Mouse (Mus musculus) kidney, postnatal 25 days (tissue): ENCODE measurements around the gene Trappc6b.
A peak's percentile ranks its signal among the peaks of the same experiment; 100 is the strongest.
"Not testable (repeated sequence)": the region's sequence is repeated elsewhere in the genome, so short reads cannot be mapped to it uniquely, and the experiment has no call there.

ENCODE experiments used
- DNase-seq, 2 experiments: peaks; one replicate each; pipeline ENCODE4 v3.0.0; 2021; ENCODE audit warnings: mixed read lengths in 2 of 2

Trappc6b gene

GRCm38 (mm10) chr12:59060993-59061595, at the start of gene Trappc6b:
Trappc6b (minus strand) TSS chr12:59061472.
- peak; percentile 81 to 91 for DNase-seq

- no peak for DNase-seq
These were observed 46.7 kb upstream of the Trappc6b start for GRCm38 (mm10) chr12:59107926-59108325.

- DNase-seq: no peak
These were observed 45.2 kb upstream of the Trappc6b start for GRCm38 (mm10) chr12:59106491-59106890.

DNA sequence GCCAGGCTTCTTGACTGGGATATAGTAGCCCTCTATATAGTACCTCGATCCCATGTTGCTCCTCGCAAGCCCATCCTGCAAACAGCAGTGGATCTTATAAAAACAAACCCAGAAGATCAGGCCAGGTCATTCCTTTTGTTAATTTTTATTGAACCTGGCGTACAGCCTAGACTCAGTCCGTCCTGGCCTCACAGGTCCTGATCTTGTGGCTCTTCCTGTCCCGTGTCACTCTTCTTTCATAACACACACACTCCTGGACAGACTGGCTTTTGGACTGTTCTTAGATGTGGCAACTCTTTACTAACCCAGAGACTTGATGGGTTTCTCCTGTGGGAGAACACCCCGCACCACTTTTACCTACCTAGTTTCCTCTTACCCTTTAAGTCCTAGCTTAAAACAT, 44.6 kb upstream of the Trappc6b start:
- DNase-seq: peak; percentile 35 to 67

DNA sequence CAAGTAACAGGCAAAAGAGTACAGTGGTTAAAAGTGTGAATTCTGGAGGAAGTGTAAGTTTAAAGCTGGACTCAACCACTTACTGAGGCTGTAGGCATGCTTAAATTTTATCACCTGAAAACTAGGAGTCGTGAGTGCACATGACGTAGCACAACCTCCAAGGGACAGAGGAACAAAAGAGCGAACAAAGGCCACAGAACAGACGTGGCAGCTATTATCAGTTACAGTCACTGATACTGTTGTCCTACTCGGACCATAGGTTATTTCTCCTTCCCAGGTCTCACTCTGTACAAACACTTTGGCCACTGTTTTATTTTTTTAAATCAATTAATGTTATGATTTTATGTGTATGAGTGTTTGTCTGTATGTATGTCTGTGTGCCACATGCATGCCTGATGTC, 43.5 kb upstream of the Trappc6b start:
- DNase-seq: no peak

- DNase-seq: peak; percentile 75 to 82
These were observed 34.1 kb upstream of the Trappc6b start, which contains the start of gene Mia2 for GRCm38 (mm10) chr12:59095104-59096025. Mia2 (plus strand) TSS chr12:59095799.

DNA sequence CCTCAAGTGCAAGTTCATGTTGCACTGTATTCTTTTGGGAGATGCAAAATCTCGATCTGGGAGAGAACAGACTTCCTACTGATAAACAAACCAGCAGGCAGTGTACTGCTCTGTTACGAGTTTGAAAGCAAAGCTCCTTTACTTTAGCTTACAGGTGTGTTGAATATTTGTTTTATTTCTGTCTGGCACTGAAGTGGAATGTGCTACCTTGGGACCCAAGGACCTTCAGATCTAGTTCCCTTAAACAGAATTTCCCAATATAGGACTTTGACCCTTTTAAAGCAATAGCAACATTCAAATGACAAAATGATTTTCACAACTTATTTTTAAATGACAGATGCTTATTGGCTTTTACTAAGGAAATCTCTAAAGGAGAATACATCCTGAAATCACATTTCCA, 32.3 kb upstream of the Trappc6b start:
- no peak for DNase-seq

DNA sequence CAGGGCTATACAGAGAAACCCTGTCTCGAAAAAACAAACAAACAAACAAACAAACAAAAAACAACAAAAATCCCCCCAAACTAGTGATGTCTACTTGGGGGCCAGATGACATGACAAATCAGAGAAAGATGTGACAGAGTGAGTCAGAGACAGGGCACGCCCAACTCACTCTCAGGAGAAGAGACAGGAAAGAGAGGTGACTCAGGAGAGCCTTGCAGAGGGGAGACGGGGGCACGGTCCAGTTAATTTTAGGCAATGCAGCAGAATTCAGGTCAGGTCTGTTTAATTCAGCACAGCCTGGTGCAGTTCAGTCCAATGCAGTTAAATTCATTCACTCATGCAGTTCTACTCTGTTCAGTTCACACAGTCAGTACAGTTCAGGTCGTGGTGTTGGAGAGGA, 24.9 kb upstream of the Trappc6b start:
- DNase-seq: peak in 1 of 2 experiments; percentile 52

DNA sequence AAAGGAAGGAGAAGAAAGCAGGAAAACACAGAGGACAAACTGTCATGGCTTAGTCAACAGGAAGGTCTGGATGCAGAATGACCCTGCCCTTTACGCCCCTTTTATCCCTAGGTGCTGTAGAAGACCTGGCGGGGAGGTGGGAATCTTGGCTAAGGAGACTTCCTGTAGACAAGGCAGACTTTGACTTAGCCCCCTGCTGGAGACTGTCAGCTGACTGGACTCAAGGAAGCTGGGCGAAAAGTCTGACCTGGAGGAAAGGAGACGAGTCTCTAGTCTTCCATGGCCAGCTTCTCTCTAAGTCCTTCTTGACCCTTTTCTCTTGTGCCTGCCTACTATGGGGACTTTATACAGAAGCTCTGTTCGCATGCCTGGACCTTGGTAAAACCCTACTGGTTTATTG, 23.2 kb upstream of the Trappc6b start:
- DNase-seq: peak; percentile 22 to 58

GRCm38 (mm10) chr12:59080461-59080860, 19.2 kb upstream of the Trappc6b start:
- no peak for DNase-seq

- DNase-seq: no peak
These were observed 16.6 kb upstream of the Trappc6b start for GRCm38 (mm10) chr12:59077883-59078282.

- no peak for DNase-seq
These were observed 15.7 kb upstream of the Trappc6b start for GRCm38 (mm10) chr12:59076996-59077395.

DNA sequence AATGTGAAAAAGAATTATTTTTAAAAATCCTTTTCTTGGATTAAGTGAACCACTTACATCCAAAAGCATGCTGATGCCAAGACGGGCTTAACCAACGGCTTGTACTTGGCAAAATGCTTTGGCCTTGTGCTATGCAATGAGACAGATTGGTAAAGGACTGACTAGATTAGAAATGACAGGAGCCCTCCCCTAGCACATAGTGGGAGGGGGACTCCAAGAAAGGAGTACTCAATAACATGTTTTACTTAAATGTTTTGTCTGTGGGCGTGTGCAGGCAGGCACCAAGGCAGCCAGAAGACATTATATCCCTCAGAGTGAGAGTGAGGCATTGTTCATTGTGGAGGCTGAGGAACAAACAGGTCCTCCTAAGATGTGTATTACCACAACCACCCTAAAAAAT, 12.8 kb upstream of the Trappc6b start:
- no peak for DNase-seq

DNA sequence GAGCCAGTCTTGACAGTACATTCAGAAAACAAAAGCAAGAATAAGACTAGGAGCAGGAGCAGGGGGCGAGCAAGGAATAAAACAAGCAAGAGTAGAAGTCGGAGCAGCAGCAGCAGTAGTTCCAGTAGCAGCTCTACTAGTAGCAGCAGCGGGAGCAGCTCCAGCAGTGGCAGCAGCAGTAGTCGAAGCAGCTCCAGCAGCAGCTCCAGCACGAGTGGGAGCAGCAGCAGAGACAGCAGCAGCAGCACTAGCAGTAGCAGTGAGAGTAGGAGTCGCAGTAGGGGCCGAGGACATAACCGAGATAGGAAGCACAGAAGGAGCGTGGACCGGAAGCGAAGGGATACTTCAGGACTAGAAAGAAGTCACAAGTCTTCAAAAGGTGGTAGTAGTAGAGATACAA, 11.0 kb upstream of the Trappc6b start:
- no peak for DNase-seq

- DNase-seq: no peak
These were observed 7.5 kb upstream of the Trappc6b start for GRCm38 (mm10) chr12:59068791-59069190.

- no peak for DNase-seq
These were observed 5.8 kb upstream of the Trappc6b start for GRCm38 (mm10) chr12:59067095-59067494.

DNA sequence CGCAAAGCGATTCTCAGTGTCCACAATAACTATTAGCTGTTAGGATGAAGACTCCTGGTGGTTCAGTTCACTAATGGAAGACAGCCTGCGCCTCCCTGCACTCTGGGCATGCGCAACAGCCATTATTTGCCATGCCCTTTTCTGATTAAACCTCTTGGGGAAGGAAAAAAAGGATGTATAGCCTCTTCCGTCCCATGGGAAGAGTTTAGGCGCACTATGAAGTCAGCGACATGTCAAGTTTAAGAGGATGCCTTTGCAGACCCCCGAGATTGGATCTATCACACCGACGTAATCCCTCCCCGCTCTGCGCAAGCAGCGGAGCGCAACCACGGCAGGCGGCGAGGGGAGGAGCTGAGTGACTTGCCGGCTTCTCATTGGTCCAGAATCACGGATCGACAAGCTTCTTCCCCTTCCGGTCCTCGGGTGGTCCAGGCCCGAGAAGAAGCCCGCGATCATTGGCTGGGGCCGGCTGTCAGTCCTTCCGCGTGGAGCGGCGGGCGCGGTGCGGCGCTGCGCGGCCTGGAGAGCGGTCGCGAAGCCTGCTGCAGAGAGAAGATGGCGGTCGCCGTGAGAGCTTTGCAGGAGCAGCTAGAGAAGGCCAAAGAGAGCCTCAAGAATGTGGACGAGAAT, 5.3 kb upstream of the Trappc6b start, which contains the start of gene Pnn:
Gene Pnn (plus strand): TSS at position 437 of the 630 bp plus-strand sequence.
- DNase-seq: peak; percentile 97 to 100

GRCm38 (mm10) chr12:59065776-59066175, 4.5 kb upstream of the Trappc6b start:
- no peak for DNase-seq

DNA sequence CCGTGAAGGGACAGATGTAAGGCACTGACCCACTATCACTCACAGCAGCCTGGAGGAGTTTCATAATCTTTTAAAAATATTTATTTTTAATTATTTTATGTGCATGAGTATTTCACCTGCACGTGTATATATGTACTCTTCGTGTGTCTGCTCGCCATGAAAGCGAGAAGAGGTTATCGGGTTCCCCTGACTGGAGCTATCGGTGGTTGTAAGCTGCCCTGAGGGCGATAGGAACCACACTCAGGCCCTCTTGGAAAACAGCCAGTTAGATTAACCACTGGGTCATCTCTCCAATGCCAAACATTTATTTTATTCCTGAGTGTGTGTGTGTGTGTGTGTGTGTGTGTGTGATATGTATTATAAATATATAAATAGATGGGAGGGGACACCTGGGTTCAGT, 3.6 kb upstream of the Trappc6b start:
- DNase-seq: no peak

GRCm38 (mm10) chr12:59060322-59060721, 950 bp downstream of the Trappc6b start:
- no peak for DNase-seq

- not testable (repeated sequence) for DNase-seq
These were observed 3.0 kb downstream of the Trappc6b start for GRCm38 (mm10) chr12:59058242-59058641.

DNA sequence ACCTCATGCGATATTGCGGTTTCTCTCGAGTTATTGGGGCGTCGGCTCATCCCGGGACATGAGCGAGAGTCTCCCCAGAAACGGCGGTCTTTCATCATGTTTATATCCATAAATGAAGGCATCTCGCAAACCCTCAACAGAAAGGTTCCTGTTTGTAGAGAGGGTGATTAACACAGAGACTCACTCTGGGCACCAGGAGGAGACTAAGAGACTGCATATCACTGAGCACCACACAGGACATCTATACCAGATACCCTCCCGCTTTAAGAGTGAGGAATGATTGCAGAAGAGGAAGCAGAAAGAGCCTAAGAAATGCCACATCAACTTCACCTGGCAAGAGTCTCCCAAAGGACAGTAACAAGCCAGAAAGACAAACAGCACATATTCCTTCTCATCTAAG, 5.0 kb downstream of the Trappc6b start:
- DNase-seq: no peak

- DNase-seq: no peak
These were observed 5.9 kb downstream of the Trappc6b start for GRCm38 (mm10) chr12:59055196-59055850.
